ENCODE assay signal across 9 mouse cellular contexts in the genomic region with DNA sequence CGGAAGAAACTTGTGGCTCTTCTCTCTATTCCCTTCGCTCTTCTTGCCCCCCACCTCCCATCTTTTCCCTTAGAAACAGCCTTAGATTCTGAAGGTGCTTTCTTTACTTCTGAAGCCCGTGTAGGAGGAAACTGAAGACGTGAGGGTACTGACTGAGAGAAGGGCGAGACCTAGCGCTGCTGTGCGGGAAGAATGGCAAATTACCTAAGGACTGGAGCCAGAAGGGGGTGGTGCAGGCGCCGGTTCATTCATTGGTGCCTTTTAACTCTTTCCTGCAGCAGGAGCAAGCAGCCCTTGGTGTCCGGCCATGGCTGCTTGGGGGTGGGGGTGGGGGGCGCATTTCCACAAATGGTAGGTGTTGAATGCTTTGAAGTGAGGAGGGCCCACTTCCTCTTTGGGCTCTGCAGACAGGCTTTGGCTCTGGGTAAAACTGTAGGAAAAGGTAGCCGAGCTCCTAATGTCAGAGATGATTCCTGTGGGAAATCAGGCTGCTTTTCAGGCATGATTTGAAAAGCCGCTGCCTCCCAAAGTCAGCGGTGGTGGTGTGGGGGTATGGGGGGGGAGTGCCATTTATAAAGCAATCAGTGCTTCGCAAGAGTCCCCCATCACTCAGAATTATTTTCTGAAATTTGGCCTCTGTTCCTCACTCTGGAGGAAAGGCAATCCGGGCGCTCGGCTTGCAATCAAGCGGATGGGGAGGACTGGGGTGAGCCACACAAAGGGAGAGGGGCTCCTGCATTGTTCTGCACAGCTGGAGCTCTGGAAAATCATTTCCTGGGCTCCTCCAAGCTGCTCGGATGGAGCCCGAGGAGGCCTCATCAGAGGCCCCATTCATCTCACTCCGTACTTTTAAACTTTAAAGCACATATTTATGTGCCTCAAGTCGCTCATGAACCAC. TPM values are rescaled to one million over a fixed set of nuclear protein-coding genes. Genes with fewer than 3 reads are reported as not detected.
DNase-seq lines count a peak whose midpoint lies in the region; ATAC-seq and TF ChIP-seq lines count a peak whose summit lies in the region.
"Had no signal": no experiment of that assay in that cellular context is flagged by ENCODE, and none has a peak within 500 bp of the region (broad histone marks: within the 10 kb centered on the region; RNA-seq: fewer than 3 reads in every experiment).

No protein-coding gene starts in this region.

- no peak overlapping the region for H3K9ac ChIP-seq in kidney, embryonic 16.5 days (replicated peaks; ENCODE audit: low read length)
- 0 out of 2 replicates have a peak overlapping the region, but pooled peaks have one; percentile 18 for H3K9ac ChIP-seq in forebrain, postnatal 0 days

- H3K4me1 ChIP-seq in kidney, embryonic 16.5 days (ENCODE audit: insufficient read depth, low read length): peaks cover 16% of the 10 kb centered on the region
- peaks cover 17% of the 10 kb centered on the region for H3K4me1 ChIP-seq in forebrain, postnatal 0 days (ENCODE audit: insufficient read depth)

- DNase-seq in kidney, postnatal 14 days: no peak
- DNase-seq in forebrain, postnatal 0 days: no peak
- peak; percentile 41 for DNase-seq in mesoderm, embryonic 11.5 days (ENCODE audit: low read depth, low spot score)
- no peak for DNase-seq in gastrocnemius, postnatal 36 days
- no peak for DNase-seq in left cerebral cortex, adult 8-10 months (ENCODE audit: low spot score in 2 of 2)
- DNase-seq in urinary bladder, postnatal 10 days (ENCODE audit: low spot score): no peak
- no peak for DNase-seq in adrenal gland, postnatal 14 days
- DNase-seq: cerebellum, adult 9-10 months had no signal

- peak overlapping the region; percentile 13; the same call in 1 of the 2 replicates for H3K4me2 ChIP-seq in kidney, embryonic 16.5 days (replicated peaks; ENCODE audit: low read depth, low read length)
- peak overlapping the region; percentile 30 for H3K4me2 ChIP-seq in forebrain, postnatal 0 days (ENCODE audit: low read depth)

- no peaks in the 10 kb centered on the region for H3K36me3 ChIP-seq in kidney, embryonic 16.5 days (ENCODE audit: insufficient read depth, low read length)
- H3K36me3 ChIP-seq in forebrain, postnatal 0 days (ENCODE audit: insufficient read depth): no peaks in the 10 kb centered on the region

- no peaks in the 10 kb centered on the region for H3K9me3 ChIP-seq in kidney, embryonic 16.5 days (ENCODE audit: low read length)
- no peaks in the 10 kb centered on the region for H3K9me3 ChIP-seq in forebrain, postnatal 0 days (ENCODE audit: low read length)

- H3K27ac ChIP-seq in kidney, embryonic 16.5 days (ENCODE audit: low read length): no peak overlapping the region
- peak overlapping the region; percentile 45 for H3K27ac ChIP-seq in forebrain, postnatal 0 days (ENCODE audit: low read depth, low read length)

- 3% methylated on average over 23 of the region's 23 CpGs for WGBS in kidney, embryonic 16.5 days
- 4% methylated on average over 23 of the region's 23 CpGs for WGBS in forebrain, postnatal 0 days

- 0 out of 2 replicates have a peak, but pooled peaks have one; percentile 15 for ATAC-seq in kidney, embryonic 16.5 days (ENCODE audit: low FRiP score, low TSS enrichment)
- peak; percentile 84 for ATAC-seq in forebrain, postnatal 0 days

- H3K27me3 ChIP-seq in kidney, embryonic 16.5 days (ENCODE audit: insufficient read depth, low read length): no peaks in the 10 kb centered on the region
- no peaks in the 10 kb centered on the region for H3K27me3 ChIP-seq in forebrain, postnatal 0 days (ENCODE audit: insufficient read depth, low read length)

- intact Hi-C loops in gastrocnemius, postnatal 36 days (cut with DNase I): no loop called here

- TF ChIP-seq CTCF in forebrain, postnatal 0 days (IDR thresholded peaks at IDR 0.05; ENCODE audit: low read depth): no peak

- no peak overlapping the region for H3K4me3 ChIP-seq in kidney, embryonic 16.5 days (ENCODE audit: low read length)
- no peak overlapping the region for H3K4me3 ChIP-seq in forebrain, postnatal 0 days (ENCODE audit: low read depth, low read length)

RNA-seq across cellular contexts. Expression of gene Tti1, which starts 53.4 kb away (rescaled TPM):
- polyA plus RNA-seq in kidney, embryonic 16.5 days (2015; fragmentation: Nextera tagmentation; extraction: Ambion mirVana): 30.1 and 33.6 TPM in 2 replicates
- total RNA-seq in forebrain, postnatal 0 days (2014; rRNA removed): 17.3 and 19.9 TPM in 2 replicates
- 6.6 and 8.1 TPM in 2 replicates for polyA plus RNA-seq in forebrain, postnatal 0 days (2015; fragmentation: Nextera tagmentation; extraction: Ambion mirVana)
- 10 to 100 TPM; 14.5 to 18.3 TPM for total RNA-seq in gastrocnemius, postnatal 36 days (2021)
- 10 to 100 TPM; 23.6 to 25.7 (median 24.7) TPM for total RNA-seq in left cerebral cortex, adult 8-10 months (2022)
- 20.9 and 21.4 TPM in 2 replicates for total RNA-seq in adrenal gland, postnatal 14 days (2021)

RNA-seq across cellular contexts. Expression of gene Rprd1b, which starts 53.4 kb away (rescaled TPM):
- polyA plus RNA-seq in kidney, embryonic 16.5 days (2015; fragmentation: Nextera tagmentation; extraction: Ambion mirVana): 44.1 and 49.3 TPM in 2 replicates
- 39.8 and 61.3 TPM in 2 replicates for total RNA-seq in forebrain, postnatal 0 days (2014; rRNA removed)
- 12.9 and 18.8 TPM in 2 replicates for polyA plus RNA-seq in forebrain, postnatal 0 days (2015; fragmentation: Nextera tagmentation; extraction: Ambion mirVana)
- total RNA-seq in gastrocnemius, postnatal 36 days (2021): 10 to 100 TPM; 20.8 to 23.9 TPM
- 10 to 100 TPM; 64.6 to 72.5 (median 68.2) TPM for total RNA-seq in left cerebral cortex, adult 8-10 months (2022)
- 31.5 and 31.9 TPM in 2 replicates for total RNA-seq in adrenal gland, postnatal 14 days (2021)
